Mouse (Mus musculus) thymus, adult 2 months (tissue): ENCODE results near the gene Spib. TPM values are rescaled to one million over a fixed set of nuclear protein-coding genes. Genes with fewer than 3 reads are reported as not detected.

Source experiments
- DNase-seq: peaks from one replicate; pipeline ENCODE4 v3.0.0; 2021
- H3K27ac ChIP-seq: fragments of 200-500 bp; 2 replicates; pipeline ENCODE4 v1.5.1; 2012; ENCODE audit warnings: low read length, control low read depth; ENCODE audit not compliant: control insufficient read depth, insufficient read depth
- H3K27me3 ChIP-seq: fragments of 200-500 bp; 2 replicates; pipeline ENCODE4 v1.6.1; 2012; ENCODE audit warnings: mild to moderate bottlenecking, low read length, moderate library complexity, mixed read lengths; ENCODE audit not compliant: control insufficient read depth, insufficient read depth
- H3K36me3 ChIP-seq: fragments of 200-500 bp; 2 replicates; pipeline ENCODE4 v1.6.1; 2012; ENCODE audit warnings: mild to moderate bottlenecking, low read length, moderate library complexity; ENCODE audit not compliant: control insufficient read depth, insufficient read depth
- H3K4me1 ChIP-seq: fragments of 200-500 bp; replicated peaks from 2 replicates; pipeline ENCODE4 v1.6.1; 2012; ENCODE audit warnings: low read length; ENCODE audit not compliant: control insufficient read depth, insufficient read depth
- H3K4me3 ChIP-seq: fragments of 200-500 bp; 2 replicates; pipeline ENCODE4 v1.5.1; 2012; ENCODE audit warnings: mild to moderate bottlenecking, low read length, control low read depth, moderate library complexity; ENCODE audit not compliant: control insufficient read depth, insufficient read depth
- CTCF ChIP-seq: fragments of 200-500 bp; IDR thresholded peaks from 2 replicates; pipeline ENCODE4 v1.5.1; 2012; ENCODE audit warnings: mild to moderate bottlenecking, control low read depth, low read length, moderate library complexity, borderline replicate concordance; ENCODE audit not compliant: control insufficient read depth, poor library complexity, insufficient read depth; ENCODE audit errors: extremely low read depth
- POLR2A ChIP-seq: fragments of 200-500 bp; IDR thresholded peaks from 2 replicates; pipeline ENCODE4 v1.6.1; 2012; ENCODE audit warnings: mild to moderate bottlenecking, low read length, control low read depth, moderate library complexity; ENCODE audit not compliant: control insufficient read depth, poor library complexity, insufficient read depth; ENCODE audit errors: extremely low read depth
- WGBS: fragments of 180-500 bp; shearing (Covaris S2); methylation state at CpG from one replicate; pipeline ENCODE4 v1.1.7; 2018; 5-methylcytosine and 5-hydroxymethylcytosine counted together
- polyA plus RNA-seq: library from polyadenylated mRNA; depleted of rRNA; stranded (reverse); fragments of >200 nt; gene quantifications from 2 replicates; pipeline ENCODE4 v1.2.3, GENCODE M21; 2012

The Spib gene
- polyA plus RNA-seq, 1 experiment: 43.3 TPM

DNA sequence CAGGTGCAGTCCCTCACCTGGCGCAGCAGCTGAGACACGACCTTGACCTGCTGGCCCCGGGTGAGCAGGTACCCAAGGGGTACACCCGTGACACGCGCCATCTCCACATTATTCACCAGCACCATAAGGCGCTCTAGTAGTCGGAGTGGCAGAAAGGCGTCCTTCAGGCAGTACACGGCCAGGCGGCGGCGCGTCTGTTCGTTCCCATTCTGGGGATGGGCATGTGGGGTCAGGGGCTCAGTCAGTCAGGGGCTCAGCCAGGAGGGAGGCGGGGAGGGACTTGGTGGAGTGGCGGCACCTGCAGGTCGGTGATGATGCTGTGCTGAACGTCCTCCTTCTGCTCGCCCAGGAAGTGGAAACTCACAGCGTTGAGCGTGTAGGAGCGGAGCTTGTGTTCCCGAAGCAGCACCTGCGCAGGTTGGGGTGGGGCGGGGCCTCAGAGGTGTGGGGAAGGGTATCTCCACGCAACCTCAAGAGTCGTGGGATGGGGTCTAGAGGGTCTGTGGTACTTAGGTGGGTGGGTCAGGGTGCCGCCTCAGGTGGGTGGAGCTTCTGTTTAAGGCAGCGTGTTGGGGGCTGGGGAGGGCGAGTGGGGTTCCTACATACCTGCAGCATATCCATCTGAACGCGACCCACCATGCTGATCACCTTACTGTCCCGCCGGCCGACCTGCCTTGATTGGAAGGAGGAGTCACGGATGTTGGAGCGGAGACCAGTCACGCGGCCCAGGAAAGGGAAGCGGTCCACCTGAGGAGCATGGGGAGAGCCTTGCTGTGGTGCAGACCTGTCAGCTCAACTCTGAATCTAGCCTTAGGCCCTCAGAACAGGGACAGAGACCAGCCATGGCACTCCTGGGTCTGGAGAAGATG, 7.1 kb upstream of the Spib start:
- no peak overlapping the region for H3K4me3 ChIP-seq
- H3K27ac ChIP-seq: no peak overlapping the region
- no peaks in the 10 kb centered on the region for H3K27me3 ChIP-seq
- no peak for DNase-seq
- TF ChIP-seq CTCF (no peak), POLR2A (no peak)
- H3K4me1 ChIP-seq: peaks cover 24% of the 10 kb centered on the region
- H3K36me3 ChIP-seq: peaks cover 29% of the 10 kb centered on the region
- WGBS: 96% methylated on average over 41 of the region's 41 CpGs

DNA sequence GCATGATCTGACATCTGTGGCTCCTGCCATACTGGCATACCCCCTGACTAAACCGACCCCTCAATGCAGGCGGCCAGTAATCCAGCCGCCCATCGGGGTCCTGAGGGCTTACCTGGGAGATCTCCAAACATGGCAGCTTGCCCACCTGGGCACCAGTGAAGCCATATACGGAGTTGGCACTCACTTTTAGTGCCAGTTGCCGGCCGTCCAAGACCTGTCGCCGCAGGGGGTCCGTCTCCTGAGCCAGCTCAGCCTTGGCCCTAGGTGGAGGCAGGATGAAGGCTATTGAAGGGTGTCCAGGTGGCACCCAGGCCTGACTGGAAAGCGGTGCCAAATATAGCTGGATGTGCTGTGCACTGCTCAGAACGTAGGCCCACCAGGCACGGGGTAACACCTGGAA, 5.6 kb upstream of the Spib start:
- 92% methylated on average over 13 of the region's 13 CpGs for WGBS
- no peak overlapping the region for H3K27ac ChIP-seq
- DNase-seq: no peak
- no peaks in the 10 kb centered on the region for H3K27me3 ChIP-seq
- peaks cover 11% of the 10 kb centered on the region; the same call in 1 of the 2 replicates for H3K4me1 ChIP-seq
- peaks cover 29% of the 10 kb centered on the region for H3K36me3 ChIP-seq
- no peak for TF ChIP-seq POLR2A
- no peak overlapping the region for H3K4me3 ChIP-seq

DNA sequence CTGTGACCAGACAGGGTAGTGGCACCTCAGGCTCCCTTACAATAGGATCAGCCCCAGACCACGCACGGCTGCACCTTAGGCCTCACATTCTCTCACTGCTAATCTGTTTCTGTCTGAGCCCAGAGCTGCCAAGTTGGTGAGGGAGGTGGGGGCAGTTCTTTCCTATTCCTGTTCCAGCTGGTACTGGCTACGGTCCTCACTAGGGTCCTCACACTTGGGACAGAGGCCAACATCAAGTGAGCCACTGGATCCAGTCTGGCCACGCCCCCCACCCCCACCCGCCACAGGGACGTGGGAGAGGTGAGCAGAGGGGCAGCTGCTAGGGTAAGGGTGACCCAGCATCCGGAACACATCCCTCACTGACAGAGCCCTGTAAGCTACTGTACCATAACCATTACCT, 5.1 kb upstream of the Spib start:
- Histone ChIP-seq H3K36me3 (peaks cover 29% of the 10 kb centered on the region), H3K27me3 (no peaks in the 10 kb centered on the region), H3K4me3 (no peak overlapping the region), H3K4me1 (peaks cover 6% of the 10 kb centered on the region; the same call in 1 of the 2 replicates), H3K27ac (no peak overlapping the region)
- TF ChIP-seq POLR2A (no peak), CTCF (no peak)
- DNase-seq: no peak
- WGBS: 97% methylated on average over 7 of the region's 7 CpGs

DNA sequence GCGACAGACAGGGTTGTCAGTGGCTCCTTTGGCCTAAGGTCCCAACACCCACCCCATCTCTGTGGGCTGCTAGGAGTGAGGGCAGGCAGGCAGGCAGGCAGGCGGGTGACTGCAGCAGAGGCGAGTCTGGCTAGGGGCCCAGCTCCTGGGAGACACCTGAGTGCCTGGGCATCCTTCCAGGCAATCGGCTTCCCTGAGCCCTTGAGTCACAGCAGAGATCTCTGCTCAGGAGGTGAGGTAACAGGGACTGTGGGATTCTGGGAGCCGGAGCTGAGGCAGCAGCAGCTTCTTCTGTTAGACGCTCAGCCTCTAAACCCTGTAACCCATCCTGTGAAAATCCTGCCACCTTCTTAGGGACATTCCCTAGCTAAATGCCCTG, 4.7 kb upstream of the Spib start:
- 88% methylated on average over 6 of the region's 6 CpGs for WGBS
- TF ChIP-seq CTCF (no peak), POLR2A (no peak)
- peaks cover 29% of the 10 kb centered on the region for H3K36me3 ChIP-seq
- DNase-seq: no peak
- no peak overlapping the region for H3K27ac ChIP-seq
- peaks cover 8% of the 10 kb centered on the region for H3K4me1 ChIP-seq
- H3K4me3 ChIP-seq: no peak overlapping the region
- no peaks in the 10 kb centered on the region for H3K27me3 ChIP-seq

DNA sequence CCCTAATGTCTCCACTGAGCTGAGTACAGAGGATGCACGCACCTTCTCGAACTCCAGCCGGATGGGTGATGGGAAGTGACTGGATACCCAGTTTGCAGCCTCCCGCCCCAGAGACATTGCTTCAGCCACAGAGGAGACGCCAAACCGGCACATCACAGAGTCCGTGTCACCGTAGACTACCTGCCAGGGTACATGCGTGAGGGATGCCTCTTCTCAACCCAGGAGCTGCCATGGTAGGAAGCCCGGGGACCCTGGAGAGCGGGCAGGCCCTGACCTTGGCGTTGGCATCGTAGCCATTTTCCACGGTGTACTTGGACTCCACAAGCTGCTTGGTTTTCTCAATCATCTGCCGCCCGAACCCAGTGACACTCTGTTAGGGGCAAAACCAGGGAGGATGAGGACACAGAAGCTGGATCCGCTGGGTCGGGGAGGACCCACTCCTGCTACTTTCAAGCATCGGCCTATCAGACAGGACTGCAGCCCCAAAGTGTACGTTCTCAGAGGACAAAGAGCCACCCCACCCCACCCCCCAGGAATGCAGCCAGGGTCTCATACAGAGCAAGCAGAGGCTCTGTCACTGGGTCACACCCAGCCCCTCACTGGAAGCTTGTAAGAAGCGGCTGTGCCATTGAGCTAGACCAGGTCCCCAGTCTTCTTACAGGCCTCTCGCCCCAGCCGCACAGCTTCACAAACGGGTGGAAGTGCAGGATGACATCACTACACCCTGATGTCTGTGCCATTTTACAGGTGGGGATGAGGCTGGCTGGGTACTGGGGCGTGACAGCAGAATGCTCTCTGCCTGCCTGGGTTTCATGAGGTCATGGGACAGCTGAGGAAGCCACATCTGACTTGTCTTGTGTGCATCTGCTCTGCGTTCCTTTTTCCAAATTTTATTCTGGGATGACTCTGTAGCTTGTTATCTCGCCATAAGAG, 4.1 kb upstream of the Spib start:
- no peak for DNase-seq
- Histone ChIP-seq H3K4me3 (no peak overlapping the region), H3K36me3 (peaks cover 29% of the 10 kb centered on the region), H3K4me1 (peaks cover 15% of the 10 kb centered on the region), H3K27ac (no peak overlapping the region), H3K27me3 (no peaks in the 10 kb centered on the region)
- WGBS: 92% methylated on average over 27 of the region's 27 CpGs
- TF ChIP-seq POLR2A (no peak), CTCF (no peak)

DNA sequence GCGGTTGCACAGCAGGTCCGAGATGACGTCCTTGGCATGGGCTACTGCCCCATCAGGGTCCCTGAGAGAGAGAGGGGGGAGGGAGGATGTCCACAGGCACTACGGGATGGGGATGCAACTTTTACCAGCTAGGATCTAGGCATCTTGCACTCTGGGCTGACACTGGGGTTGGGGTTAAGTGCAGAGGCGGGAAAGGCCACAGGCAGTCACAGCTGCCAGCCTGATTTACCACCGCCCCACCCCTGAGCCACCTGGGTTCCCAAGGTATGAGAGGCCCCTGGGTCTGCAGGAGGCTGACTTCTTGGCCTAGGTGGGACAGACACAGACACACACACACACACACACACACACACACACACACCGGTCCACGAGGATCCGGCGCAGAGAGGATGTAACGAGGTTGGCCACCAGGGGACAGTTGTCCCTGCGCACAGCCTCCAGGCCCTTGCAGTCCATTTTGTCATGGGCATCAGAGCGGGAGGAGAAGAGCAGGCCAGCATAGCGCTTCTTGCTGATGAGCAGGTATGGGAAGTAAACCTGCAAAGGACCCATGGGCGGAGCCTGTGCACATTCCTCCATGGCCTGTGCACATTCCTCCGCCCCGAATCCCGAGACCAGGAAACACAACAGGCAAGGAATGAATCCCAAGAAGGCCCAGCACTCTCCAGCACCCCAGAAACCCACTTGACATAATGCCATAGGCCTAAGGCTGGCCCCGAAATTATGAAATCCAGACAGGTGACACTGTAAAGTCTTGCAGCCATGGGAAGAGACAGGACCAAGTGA, 3.0 kb upstream of the Spib start:
- Histone ChIP-seq H3K4me3 (no peak overlapping the region), H3K27me3 (no peaks in the 10 kb centered on the region), H3K4me1 (peaks cover 15% of the 10 kb centered on the region), H3K27ac (no peak overlapping the region), H3K36me3 (peaks cover 20% of the 10 kb centered on the region)
- WGBS: 73% methylated on average over 19 of the region's 19 CpGs
- TF ChIP-seq POLR2A (no peak), CTCF (no peak)
- DNase-seq: no peak
